Mouse (Mus musculus) layer of hippocampus, postnatal 14 days (tissue): ENCODE data around the gene Pifo. TPM values are rescaled to one million over a fixed set of nuclear protein-coding genes. Genes with fewer than 3 reads are reported as not detected.
"Not testable (repeated sequence)": the region's sequence is repeated elsewhere in the genome, so short reads cannot be mapped to it uniquely, and the experiment has no call there.

Experiments
- DNase-seq, 2 experiments: peaks; one replicate each; pipeline ENCODE4 v3.0.0; 2021 to 2022; ENCODE audit warnings: low spot score in 2 of 2, mixed read lengths in 1 of 2
- long read RNA-seq, 2 experiments: library from polyadenylated mRNA; stranded (forward); transcript quantifications; one replicate each; pipeline ENCODE4 v2.0.0; 2021
- total RNA-seq, 2 experiments: library from RNA; stranded (reverse); gene quantifications; 2 replicates each; pipeline ENCODE4 v1.2.3; 2021

Gene Pifo
- 1 to 10 TPM in 1 of 2 experiments, under 1 TPM in 1; 0.41 to 1.8 TPM for total RNA-seq
- long read RNA-seq, experiment 1, partial matches to known transcripts: 0 of 2 reads
- long read RNA-seq, experiment 1, other reads (novel, unspliced or antisense): 0 of 2 reads
- long read RNA-seq, experiment 2, partial matches to known transcripts: 0 of 1 reads
- long read RNA-seq, experiment 2, other reads (novel, unspliced or antisense): 1 of 1 reads

- DNase-seq: no peak
Measured at GRCm38 (mm10) chr3:106014546-106014945, at the start of gene Pifo. Gene Pifo (minus strand): TSS chr3:106014646.

- DNase-seq: no peak
Measured at GRCm38 (mm10) chr3:106057966-106058365, 43.5 kb upstream of the Pifo start.

GRCm38 (mm10) chr3:106051896-106052295, 37.5 kb upstream of the Pifo start:
- no peak for DNase-seq

GRCm38 (mm10) chr3:106040306-106040705, 25.9 kb upstream of the Pifo start:
- DNase-seq: no peak

- no peak for DNase-seq
Measured at GRCm38 (mm10) chr3:106032781-106033180, 18.3 kb upstream of the Pifo start, which contains the start of gene Chil5. Gene Chil5 (minus strand): TSS chr3:106032814.

GRCm38 (mm10) chr3:106024135-106024534, 9.7 kb upstream of the Pifo start:
- no peak for DNase-seq

GRCm38 (mm10) chr3:106021840-106022239, 7.4 kb upstream of the Pifo start:
- DNase-seq: peak in 1 of 2 experiments; percentile 42

- not testable (repeated sequence) for DNase-seq
Measured at GRCm38 (mm10) chr3:106003360-106003759, 11.1 kb downstream of the Pifo start.

- peak in 1 of 2 experiments; percentile 8 for DNase-seq
Measured at GRCm38 (mm10) chr3:106001416-106002370, 12.8 kb downstream of the Pifo start.

GRCm38 (mm10) chr3:106000707-106001375, 13.6 kb downstream of the Pifo start:
- no peak for DNase-seq

GRCm38 (mm10) chr3:105994730-105995129, 19.7 kb downstream of the Pifo start:
- DNase-seq: no peak

- DNase-seq: peak; percentile 50 to 65
Measured at GRCm38 (mm10) chr3:105991653-105992283, 22.7 kb downstream of the Pifo start.

- not testable (repeated sequence) for DNase-seq
Measured at GRCm38 (mm10) chr3:105989611-105990010, 24.8 kb downstream of the Pifo start.

GRCm38 (mm10) chr3:105974174-105974573, 40.3 kb downstream of the Pifo start:
- DNase-seq: no peak

GRCm38 (mm10) chr3:105973411-105973810, 41.0 kb downstream of the Pifo start, which contains the start of gene Ovgp1:
Gene Ovgp1 (plus strand): TSS chr3:105973711.
- DNase-seq: no peak

- DNase-seq: no peak
Measured at GRCm38 (mm10) chr3:105971831-105972446, 42.5 kb downstream of the Pifo start.

GRCm38 (mm10) chr3:105960700-105961099, 53.7 kb downstream of the Pifo start:
- no peak for DNase-seq

GRCm38 (mm10) chr3:105959999-105960398, 54.4 kb downstream of the Pifo start, which contains the start of gene Atp5f1:
Gene Atp5f1 (minus strand): TSS chr3:105960099.
- DNase-seq: no peak

- no peak for DNase-seq
Measured at GRCm38 (mm10) chr3:105959585-105959984, 54.9 kb downstream of the Pifo start.

- DNase-seq: peak; percentile 95 to 97
Measured at GRCm38 (mm10) chr3:105958974-105959580, 55.4 kb downstream of the Pifo start, which contains the start of gene Wdr77. Gene Wdr77 (plus strand): TSS chr3:105959369.
